Mouse (Mus musculus) forebrain, postnatal 0 days (tissue): ENCODE measurements around the gene Men1. TPM values are rescaled to one million over a fixed set of nuclear protein-coding genes. Genes with fewer than 3 reads are reported as not detected.

Experiments
- ATAC-seq: fragments of 200-750 bp; cut with Nextera tagmentation; 2 replicates; pipeline ENCODE4 v1.8.0; 2017; ENCODE audit warnings: mild to moderate bottlenecking, moderate library complexity
- DNase-seq: peaks from one replicate; pipeline ENCODE4 v3.0.0-alpha.2; 2015
- H3K27ac ChIP-seq: fragments of 300-500 bp; sonication (generic); 2 replicates; pipeline ENCODE4 v1.5.1; 2014; ENCODE audit warnings: low read depth, mild to moderate bottlenecking, antibody characterized with exemption, low read length, moderate library complexity, mixed read lengths
- H3K27me3 ChIP-seq: fragments of 300-500 bp; sonication (generic); 2 replicates; pipeline ENCODE4 v1.6.1; 2014; ENCODE audit warnings: mild to moderate bottlenecking, low read length, mixed read lengths; ENCODE audit not compliant: insufficient read depth
- H3K36me3 ChIP-seq: fragments of 300-500 bp; sonication (generic); 2 replicates; pipeline ENCODE4 v1.6.1; 2014; ENCODE audit warnings: mild to moderate bottlenecking, moderate library complexity; ENCODE audit not compliant: insufficient read depth
- H3K4me1 ChIP-seq: fragments of 300-500 bp; sonication (generic); 2 replicates; pipeline ENCODE4 v1.6.1; 2014; ENCODE audit warnings: antibody characterized with exemption; ENCODE audit not compliant: insufficient read depth
- H3K4me2 ChIP-seq: fragments of 300-500 bp; sonication (generic); 2 replicates; pipeline ENCODE4 v1.6.1; 2014; ENCODE audit warnings: low read depth, mild to moderate bottlenecking, moderate library complexity
- H3K4me3 ChIP-seq: fragments of 300-500 bp; sonication (generic); 2 replicates; pipeline ENCODE4 v1.5.1; 2014; ENCODE audit warnings: low read depth, low read length, mixed read lengths
- H3K9ac ChIP-seq: fragments of 300-500 bp; sonication (generic); 2 replicates; pipeline ENCODE4 v1.6.1; 2014; ENCODE audit warnings: mild to moderate bottlenecking
- H3K9me3 ChIP-seq: fragments of 300-500 bp; sonication (generic); 2 replicates; pipeline ENCODE4 v1.6.1; 2016; ENCODE audit warnings: low read length
- CTCF ChIP-seq: sonication (generic); IDR thresholded peaks from 2 replicates; pipeline ENCODE4 v1.5.1; 2016; ENCODE audit warnings: antibody characterized with exemption, control low read depth, low read depth
- WGBS: fragments of 180-500 bp; shearing (Covaris S2); extraction: QIAGEN DNeasy Blood & Tissue Kit; methylation state at CpG from one replicate; pipeline ENCODE4 v1.1.7; 2014; 5-methylcytosine and 5-hydroxymethylcytosine counted together
- microRNA-seq, 2 experiments: library from miRNA; unstranded; fragments of <30 nt; microRNA quantifications; one replicate each; pipeline ENCODE4; 2016
- polyA plus RNA-seq: library from polyadenylated mRNA; unstranded; fragments of >200 nt; fragmentation: Nextera tagmentation; extraction: Ambion mirVana; gene quantifications from 2 replicates; pipeline ENCODE4 v1.2.1, GENCODE M21; 2015
- total RNA-seq: library from RNA; depleted of rRNA; stranded (reverse); fragments of >200 nt; gene quantifications from 2 replicates; pipeline ENCODE4 v1.2.3, GENCODE M21; 2014; rRNA removed

Men1 gene
- total and polyA plus RNA-seq, 2 experiments from 2014 or later: 60.5 to 60.9 TPM

DNA sequence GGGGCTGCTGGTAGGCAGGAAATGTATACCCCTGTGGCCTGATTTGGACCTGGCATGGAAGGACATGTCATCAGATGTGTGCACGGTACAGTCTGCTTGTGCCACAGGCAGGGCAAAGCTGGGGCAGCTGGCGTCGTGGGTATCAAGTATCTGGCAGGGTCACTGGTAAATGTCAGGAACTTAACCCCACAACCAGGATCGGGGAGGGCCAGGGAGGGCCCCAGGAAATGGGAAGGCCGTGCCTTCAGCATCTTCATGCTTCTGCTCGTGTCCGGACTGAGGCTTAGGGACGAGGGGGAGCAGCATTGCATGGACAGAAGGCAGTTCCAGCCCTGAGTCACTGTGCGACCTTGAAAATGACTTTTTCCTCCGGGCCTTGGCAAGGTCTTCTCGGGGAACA lies 50.2 kb downstream of the Men1 start:
- H3K4me2 ChIP-seq: no peak overlapping the region
- DNase-seq (no peak), ATAC-seq (no peak)
- no peaks in the 10 kb centered on the region for H3K4me1 ChIP-seq
- no peak overlapping the region for H3K27ac ChIP-seq
- TF ChIP-seq CTCF: no peak
- no peak overlapping the region for H3K9ac ChIP-seq
- H3K36me3 ChIP-seq: no peaks in the 10 kb centered on the region
- H3K4me3 ChIP-seq: no peak overlapping the region
- H3K27me3 ChIP-seq: no peaks in the 10 kb centered on the region
- WGBS: 87% methylated on average over 11 of the region's 11 CpGs
- H3K9me3 ChIP-seq: no peaks in the 10 kb centered on the region

DNA sequence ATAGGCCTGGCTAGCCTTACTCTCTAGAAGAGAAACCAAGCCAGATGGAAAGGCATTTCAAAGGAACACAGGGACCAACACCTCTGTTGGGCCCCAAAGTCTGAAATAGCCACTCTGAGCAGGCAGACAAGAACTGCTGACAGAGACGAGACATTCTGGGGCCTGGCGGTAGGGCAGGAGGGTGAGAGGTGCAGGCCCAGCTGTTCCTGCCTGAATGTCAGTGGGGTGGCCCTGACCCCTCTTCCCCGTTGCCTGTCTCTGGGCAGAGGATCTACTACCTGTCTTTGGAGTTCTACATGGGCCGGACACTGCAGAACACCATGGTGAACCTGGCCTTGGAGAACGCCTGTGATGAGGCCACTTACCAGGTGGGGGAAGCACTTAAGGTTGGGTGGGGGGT lies 50.6 kb downstream of the Men1 start:
- Histone ChIP-seq H3K9ac (no peak overlapping the region), H3K4me3 (no peak overlapping the region), H3K27ac (no peak overlapping the region), H3K27me3 (no peaks in the 10 kb centered on the region), H3K4me2 (no peak overlapping the region), H3K36me3 (no peaks in the 10 kb centered on the region), H3K9me3 (no peaks in the 10 kb centered on the region), H3K4me1 (no peaks in the 10 kb centered on the region)
- DNase-seq: no peak
- TF ChIP-seq CTCF: no peak
- 82% methylated on average over 5 of the region's 5 CpGs for WGBS
- ATAC-seq: no peak

DNA sequence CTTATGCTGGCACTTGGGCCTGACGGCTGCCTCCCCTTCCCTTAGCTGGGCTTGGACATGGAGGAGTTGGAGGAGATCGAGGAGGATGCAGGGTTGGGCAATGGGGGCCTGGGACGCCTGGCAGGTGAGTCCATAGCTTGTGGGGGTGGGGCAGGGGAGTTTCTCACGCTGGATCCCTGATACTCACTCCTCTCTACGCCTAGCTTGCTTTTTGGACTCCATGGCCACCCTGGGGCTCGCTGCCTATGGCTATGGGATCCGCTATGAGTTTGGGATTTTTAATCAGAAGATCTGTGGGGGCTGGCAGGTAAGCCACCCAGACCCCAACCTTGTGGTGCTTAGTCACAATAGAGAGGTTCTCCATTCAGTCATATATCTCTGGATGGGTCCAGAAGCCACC lies 51.0 kb downstream of the Men1 start:
- ATAC-seq: no peak
- H3K4me1 ChIP-seq: no peaks in the 10 kb centered on the region
- H3K27ac ChIP-seq: no peak overlapping the region
- no peak for TF ChIP-seq CTCF
- H3K9ac ChIP-seq: no peak overlapping the region
- DNase-seq: no peak
- H3K36me3 ChIP-seq: no peaks in the 10 kb centered on the region
- H3K4me2 ChIP-seq: no peak overlapping the region
- no peak overlapping the region for H3K4me3 ChIP-seq
- 77% methylated on average over 7 of the region's 7 CpGs for WGBS
- no peaks in the 10 kb centered on the region for H3K27me3 ChIP-seq
- H3K9me3 ChIP-seq: no peaks in the 10 kb centered on the region

DNA sequence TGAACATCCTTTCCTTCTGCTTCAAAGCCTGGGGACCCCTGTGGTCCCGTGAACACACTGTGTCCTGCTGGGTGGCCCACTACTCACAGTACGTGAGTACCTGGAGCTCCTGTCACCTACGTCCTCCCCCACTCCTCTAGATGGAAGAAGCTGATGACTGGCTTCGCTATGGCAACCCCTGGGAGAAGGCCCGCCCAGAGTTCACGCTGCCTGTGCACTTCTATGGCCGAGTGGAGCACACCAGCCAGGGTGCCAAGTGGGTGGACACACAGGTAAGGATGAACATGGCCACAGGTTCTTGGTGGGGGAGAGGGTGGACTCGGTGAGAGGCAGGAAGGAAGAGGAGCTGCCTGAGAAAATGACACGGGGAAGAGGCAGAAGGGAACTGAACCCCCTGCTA lies 51.5 kb downstream of the Men1 start:
- H3K9ac ChIP-seq: no peak overlapping the region
- WGBS: 59% methylated on average over 9 of the region's 9 CpGs
- no peak for TF ChIP-seq CTCF
- DNase-seq (no peak), ATAC-seq (no peak)
- H3K9me3 ChIP-seq: no peaks in the 10 kb centered on the region
- H3K4me2 ChIP-seq: no peak overlapping the region
- H3K27me3 ChIP-seq: no peaks in the 10 kb centered on the region
- no peak overlapping the region for H3K4me3 ChIP-seq
- no peak overlapping the region for H3K27ac ChIP-seq
- H3K36me3 ChIP-seq: no peaks in the 10 kb centered on the region
- H3K4me1 ChIP-seq: no peaks in the 10 kb centered on the region

DNA sequence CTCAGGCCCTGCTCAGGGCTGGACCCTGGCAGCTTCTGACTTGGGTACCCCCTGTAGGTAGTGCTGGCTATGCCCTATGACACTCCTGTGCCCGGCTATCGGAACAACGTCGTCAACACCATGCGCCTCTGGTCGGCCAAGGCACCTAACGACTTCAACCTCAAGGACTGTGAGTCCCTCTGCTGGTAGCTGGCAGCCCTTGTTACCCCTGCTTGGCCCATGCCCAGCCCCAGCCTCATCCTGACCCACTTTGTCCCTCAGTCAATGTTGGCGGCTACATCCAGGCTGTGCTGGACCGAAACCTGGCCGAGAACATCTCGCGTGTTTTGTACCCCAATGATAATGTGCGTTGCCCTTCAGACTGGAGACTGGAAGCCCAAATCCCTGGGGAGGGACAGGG lies 53.2 kb downstream of the Men1 start:
- DNase-seq (no peak), ATAC-seq (no peak)
- Histone ChIP-seq H3K4me2 (no peak overlapping the region), H3K9ac (no peak overlapping the region), H3K27ac (no peak overlapping the region), H3K36me3 (no peaks in the 10 kb centered on the region), H3K9me3 (no peaks in the 10 kb centered on the region), H3K4me1 (no peaks in the 10 kb centered on the region), H3K4me3 (no peak overlapping the region), H3K27me3 (no peaks in the 10 kb centered on the region)
- 80% methylated on average over 13 of the region's 13 CpGs for WGBS
- 0 out of 2 replicates have a peak, but pooled peaks have one; percentile 18 for TF ChIP-seq CTCF

DNA sequence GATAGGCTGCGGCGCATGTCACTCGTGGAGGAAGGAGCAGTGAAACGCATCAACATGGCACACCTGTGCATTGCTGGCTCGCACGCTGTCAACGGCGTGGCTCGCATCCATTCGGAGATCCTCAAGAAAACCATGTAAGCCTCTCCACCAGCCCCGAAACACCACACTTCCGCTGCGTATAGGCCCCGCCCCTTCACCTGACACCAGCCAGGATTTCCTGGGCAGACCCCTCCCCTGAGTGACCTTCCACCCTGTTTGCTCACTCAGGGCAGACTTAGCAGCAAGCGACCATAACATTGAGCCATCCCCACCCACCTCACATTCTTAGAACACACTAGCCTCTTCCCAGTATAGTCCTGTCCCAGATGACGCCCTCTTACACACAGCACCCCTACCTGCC lies 55.0 kb downstream of the Men1 start:
- Histone ChIP-seq H3K4me2 (peak overlapping the region; percentile 52), H3K4me1 (no peaks in the 10 kb centered on the region), H3K4me3 (peak overlapping the region; percentile 20), H3K27ac (no peak overlapping the region), H3K9ac (peak overlapping the region; percentile 35), H3K27me3 (no peaks in the 10 kb centered on the region), H3K36me3 (no peaks in the 10 kb centered on the region), H3K9me3 (no peaks in the 10 kb centered on the region)
- TF ChIP-seq CTCF: no peak
- ATAC-seq (peak; percentile 56), DNase-seq (peak; percentile 25)
- 7% methylated on average over 16 of the region's 16 CpGs for WGBS

DNA sequence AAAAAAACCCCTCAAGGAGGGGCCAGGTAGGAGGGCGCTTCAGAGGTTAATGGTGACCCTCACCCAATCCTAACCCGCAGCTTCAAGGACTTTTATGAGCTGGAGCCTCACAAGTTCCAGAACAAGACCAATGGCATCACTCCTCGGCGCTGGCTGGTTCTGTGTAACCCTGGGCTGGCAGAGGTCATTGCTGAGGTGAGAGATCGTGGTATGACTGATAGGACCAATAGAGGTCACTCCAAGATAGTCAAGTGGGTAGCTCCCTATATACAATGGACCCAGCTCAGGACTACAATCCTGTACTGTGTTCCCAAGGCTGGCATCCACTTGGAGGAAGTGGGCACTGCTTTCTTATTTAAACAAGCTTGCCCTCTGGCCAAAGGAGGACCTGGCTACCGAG lies 55.5 kb downstream of the Men1 start:
- no peak overlapping the region for H3K4me3 ChIP-seq
- H3K4me2 ChIP-seq: peak overlapping the region; percentile 52
- H3K9ac ChIP-seq: no peak overlapping the region
- DNase-seq (no peak), ATAC-seq (no peak)
- no peaks in the 10 kb centered on the region for H3K9me3 ChIP-seq
- no peaks in the 10 kb centered on the region for H3K36me3 ChIP-seq
- no peak overlapping the region for H3K27ac ChIP-seq
- WGBS: 69% methylated on average over 6 of the region's 6 CpGs
- no peaks in the 10 kb centered on the region for H3K4me1 ChIP-seq
- no peak for TF ChIP-seq CTCF
- H3K27me3 ChIP-seq: no peaks in the 10 kb centered on the region

Small RNA genes within 50 kb of the gene (microRNA-seq; reads per million reads assigned to microRNA genes)
- gene Mir6989: 0.73 to 1.2 reads per million in 2 experiments

Other genes starting within 250 kb of the Men1 start
- gene Cdca5, start 250.0 kb upstream of the Men1 start, total RNA-seq: 2.2 and 3.0 TPM in 2 replicates
- 4.7 TPM in 2 replicates for gene Cdca5, start 250.0 kb upstream of the Men1 start, polyA plus RNA-seq
- gene AC131692.1, start 240.6 kb upstream of the Men1 start, total RNA-seq: not detected in 2 replicates
- not detected in 2 replicates for gene AC131692.1, start 240.6 kb upstream of the Men1 start, polyA plus RNA-seq
- gene Naaladl1, start 229.2 kb upstream of the Men1 start, total RNA-seq: 0.14 and 0.15 TPM in 2 replicates
- gene Naaladl1, start 229.2 kb upstream of the Men1 start, polyA plus RNA-seq: 0.39 and 0.51 TPM in 2 replicates
- gene Sac3d1, start 216.3 kb upstream of the Men1 start, total RNA-seq: 44.8 and 67.7 TPM in 2 replicates
- 60.8 and 61.5 TPM in 2 replicates for gene Sac3d1, start 216.3 kb upstream of the Men1 start, polyA plus RNA-seq
- 46.1 and 57.0 TPM in 2 replicates for gene Snx15, start 206.7 kb upstream of the Men1 start, total RNA-seq
- 58.0 and 60.5 TPM in 2 replicates for gene Snx15, start 206.7 kb upstream of the Men1 start, polyA plus RNA-seq
- not detected in 2 replicates for gene Batf2, start 194.0 kb upstream of the Men1 start, total RNA-seq
- gene Batf2, start 194.0 kb upstream of the Men1 start, polyA plus RNA-seq: not detected in 2 replicates
- gene Arl2, start 193.4 kb upstream of the Men1 start, total RNA-seq: 60.6 and 63.8 TPM in 2 replicates
- 111 and 118 TPM in 2 replicates for gene Arl2, start 193.4 kb upstream of the Men1 start, polyA plus RNA-seq
- not detected in 2 replicates for gene Majin, start 150.6 kb upstream of the Men1 start, total RNA-seq
- gene Majin, start 150.6 kb upstream of the Men1 start, polyA plus RNA-seq: not detected in 2 replicates
- gene Gpha2, start 108.6 kb upstream of the Men1 start, total RNA-seq: not detected in 2 replicates
- gene Gpha2, start 108.6 kb upstream of the Men1 start, polyA plus RNA-seq: 0.50 TPM in 1 of 2 replicates, not detected in the other
- 196 and 203 TPM in 2 replicates for gene Ppp2r5b, start 99.1 kb upstream of the Men1 start, total RNA-seq
- 144 and 159 TPM in 2 replicates for gene Ppp2r5b, start 99.1 kb upstream of the Men1 start, polyA plus RNA-seq
- gene Atg2a, start 93.3 kb upstream of the Men1 start, total RNA-seq: 21.0 and 26.7 TPM in 2 replicates
- gene Atg2a, start 93.3 kb upstream of the Men1 start, polyA plus RNA-seq: 5.9 and 7.6 TPM in 2 replicates
- gene Ehd1, start 58.3 kb upstream of the Men1 start, total RNA-seq: 91.9 and 120 TPM in 2 replicates
- gene Ehd1, start 58.3 kb upstream of the Men1 start, polyA plus RNA-seq: 69.9 and 75.4 TPM in 2 replicates
- gene Cdc42bpg, start 28.5 kb upstream of the Men1 start, total RNA-seq: 3.1 and 4.7 TPM in 2 replicates
- 0.11 and 0.23 TPM in 2 replicates for gene Cdc42bpg, start 28.5 kb upstream of the Men1 start, polyA plus RNA-seq
- 43.0 and 55.8 TPM in 2 replicates for gene Map4k2, start 6.2 kb downstream of the Men1 start, total RNA-seq
- gene Map4k2, start 6.2 kb downstream of the Men1 start, polyA plus RNA-seq: 6.7 and 9.7 TPM in 2 replicates
- 70.0 and 113 TPM in 2 replicates for gene Sf1, start 28.7 kb downstream of the Men1 start, total RNA-seq
- gene Sf1, start 28.7 kb downstream of the Men1 start, polyA plus RNA-seq: 89.7 and 102 TPM in 2 replicates
- gene Pygm, start 49.4 kb downstream of the Men1 start, total RNA-seq: 6.2 and 8.8 TPM in 2 replicates
- 4.7 and 7.6 TPM in 2 replicates for gene Pygm, start 49.4 kb downstream of the Men1 start, polyA plus RNA-seq
- 125 and 170 TPM in 2 replicates for gene Rasgrp2, start 64.4 kb downstream of the Men1 start, total RNA-seq
- 130 and 150 TPM in 2 replicates for gene Rasgrp2, start 64.4 kb downstream of the Men1 start, polyA plus RNA-seq
- gene Nrxn2, start 83.8 kb downstream of the Men1 start, total RNA-seq: 213 and 256 TPM in 2 replicates
- 45.1 and 49.4 TPM in 2 replicates for gene Nrxn2, start 83.8 kb downstream of the Men1 start, polyA plus RNA-seq
- gene Slc22a12, start 208.1 kb downstream of the Men1 start, total RNA-seq: not detected in 2 replicates
- 0.15 and 0.40 TPM in 2 replicates for gene Slc22a12, start 208.1 kb downstream of the Men1 start, polyA plus RNA-seq